Mouse (Mus musculus): ENCODE results near the gene Tctn3.
A peak's percentile ranks its signal among the peaks of the same experiment; 100 is the strongest.

Tctn3 gene

DNA sequence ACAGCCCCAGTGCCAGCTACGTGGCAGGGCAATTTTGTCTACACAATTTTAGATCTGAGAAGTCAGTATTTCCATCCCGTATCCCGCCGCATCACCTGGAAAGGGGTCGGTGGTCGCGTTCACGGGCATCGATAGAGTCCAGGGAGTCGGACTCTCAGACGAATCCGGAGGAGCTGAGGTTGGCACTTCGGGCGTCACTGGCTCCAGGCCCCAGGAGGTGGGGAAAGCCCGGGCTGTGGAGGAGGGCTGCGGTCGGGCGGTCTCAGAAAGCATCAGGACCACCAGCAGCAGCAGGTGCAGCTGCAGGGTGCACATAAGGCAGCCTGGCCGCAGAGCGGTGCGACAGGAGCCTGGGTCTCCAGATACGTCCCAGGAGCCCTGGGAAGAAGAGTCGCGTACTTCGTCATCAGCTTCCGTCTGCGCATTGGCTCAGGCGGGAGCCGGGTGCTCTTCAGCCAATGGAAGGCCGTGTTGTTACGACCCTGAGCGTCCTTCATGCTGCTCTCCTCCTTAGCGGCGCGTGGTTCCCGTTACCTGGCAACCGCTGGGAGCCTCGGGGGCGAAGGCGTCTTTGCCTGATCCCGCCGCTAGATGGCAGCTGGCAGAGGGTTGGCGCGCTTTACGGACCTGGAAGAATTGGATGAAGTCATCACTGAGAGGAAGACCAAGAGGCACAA lies at the start of gene Tctn3, which contains the start of gene Entpd1:
Gene Tctn3 (minus strand): TSS at position 404 of the 677 bp plus-strand sequence.
Gene Entpd1 (plus strand): TSS at position 537 of the 677 bp plus-strand sequence.
- DNase-seq (ENCODE audit: low spot score in 2 of 2), result peak; percentile 84 to 95

DNA sequence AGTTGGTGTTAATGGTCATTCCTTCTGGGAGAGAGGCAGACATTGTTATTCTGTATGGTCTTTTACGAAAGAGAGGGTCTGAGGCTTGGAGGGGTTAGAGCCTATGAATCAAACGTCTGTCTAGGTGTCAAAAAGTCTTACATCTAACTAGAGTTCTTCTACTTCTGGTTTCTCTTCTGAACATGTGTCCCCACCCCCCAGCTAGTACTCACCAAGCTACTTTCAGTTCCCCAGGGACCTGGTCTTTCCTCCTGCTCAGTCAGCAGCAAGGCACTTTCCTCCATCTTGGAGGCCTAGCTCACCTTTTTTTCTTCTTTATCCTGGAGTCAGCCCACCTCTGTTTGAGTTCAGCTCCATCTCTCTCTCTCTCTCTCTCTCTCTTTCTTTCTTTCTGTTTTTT lies 49.1 kb upstream of the Tctn3 start:
- peak in 1 of 2 experiments; percentile 61 for DNase-seq (ENCODE audit: low spot score in 2 of 2)

DNA sequence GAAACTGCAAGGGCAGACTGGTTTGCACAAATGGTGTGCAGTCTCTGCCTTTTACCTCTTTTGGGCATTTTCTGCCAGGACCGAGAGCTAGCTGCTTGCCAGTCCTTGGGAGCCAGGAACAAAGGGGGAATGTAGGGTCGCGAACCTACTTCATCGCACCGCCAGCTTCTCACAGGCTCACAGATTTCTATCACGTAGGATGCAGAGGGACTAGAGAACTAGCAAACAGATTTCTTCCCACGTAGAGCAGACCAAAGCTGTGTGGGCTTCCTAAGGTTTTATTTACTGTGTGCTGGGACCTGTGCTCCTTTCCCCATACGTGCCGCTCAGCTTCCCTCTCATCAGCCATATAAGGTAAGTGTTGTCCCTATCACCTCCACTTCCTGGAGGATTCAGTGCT lies 48.5 kb upstream of the Tctn3 start:
- no peak for DNase-seq (ENCODE audit: low spot score in 2 of 2)

DNA sequence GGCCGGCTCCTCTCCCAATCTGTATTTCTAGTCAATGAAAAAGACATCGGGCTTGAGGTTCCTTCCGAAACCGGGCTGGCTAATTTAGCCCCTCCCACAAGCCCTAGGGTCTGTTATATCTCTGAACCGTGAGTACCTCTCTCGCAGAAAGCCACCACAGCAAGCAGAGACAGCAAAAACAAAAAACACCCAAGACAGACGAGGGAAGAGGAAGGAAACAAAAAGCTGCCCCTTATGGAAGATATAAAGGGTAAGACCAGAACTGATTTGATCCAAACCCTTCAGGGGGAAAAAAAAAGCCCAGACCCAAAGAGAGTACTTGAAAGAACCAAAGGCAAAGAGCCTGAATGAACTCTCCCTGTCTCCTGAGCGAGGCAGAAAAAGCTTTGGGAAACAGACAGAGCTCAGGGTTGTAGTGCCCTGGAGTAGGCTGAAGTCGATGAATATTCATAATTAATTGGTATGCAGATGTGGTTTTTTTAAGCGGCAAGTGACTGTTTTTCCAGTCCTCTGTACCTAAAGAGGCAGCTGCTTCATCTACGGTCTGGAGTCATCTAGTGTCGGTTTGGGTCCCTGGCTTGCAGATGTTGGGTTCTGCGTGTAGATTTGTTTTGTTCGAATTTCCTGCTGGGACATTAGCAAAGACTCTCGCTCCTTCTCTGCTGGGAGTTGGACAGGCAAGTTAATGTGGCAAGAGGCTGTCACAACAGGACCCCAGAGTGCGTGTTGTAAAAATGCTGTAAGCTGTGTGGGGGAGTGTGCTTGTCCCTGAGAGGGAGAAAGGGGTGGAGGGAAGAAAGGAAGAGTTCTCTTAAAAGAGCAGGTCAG lies 47.8 kb upstream of the Tctn3 start:
- DNase-seq (ENCODE audit: low spot score in 2 of 2), result peak in 1 of 2 experiments; percentile 31

DNA sequence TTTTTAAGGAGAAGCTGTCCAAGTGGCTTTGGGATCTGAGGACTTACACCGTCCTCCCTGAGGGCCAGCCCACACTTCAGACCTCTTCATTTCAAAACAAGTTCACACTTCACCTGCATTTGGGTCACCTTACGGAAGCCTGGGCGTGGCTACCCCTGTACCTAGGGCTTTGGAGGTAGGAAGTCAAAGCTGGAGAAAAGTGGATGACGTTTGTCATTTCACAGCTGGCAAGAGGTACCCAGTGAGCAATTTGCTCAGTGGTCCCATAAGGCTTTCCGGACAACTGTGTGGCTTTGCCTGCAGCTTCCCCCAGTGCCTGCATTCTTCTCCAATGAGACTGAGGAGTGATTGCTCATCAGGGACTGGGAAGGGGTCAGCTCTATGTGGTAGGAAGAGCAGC lies 46.9 kb upstream of the Tctn3 start:
- DNase-seq (ENCODE audit: low spot score in 2 of 2), result no peak

DNA sequence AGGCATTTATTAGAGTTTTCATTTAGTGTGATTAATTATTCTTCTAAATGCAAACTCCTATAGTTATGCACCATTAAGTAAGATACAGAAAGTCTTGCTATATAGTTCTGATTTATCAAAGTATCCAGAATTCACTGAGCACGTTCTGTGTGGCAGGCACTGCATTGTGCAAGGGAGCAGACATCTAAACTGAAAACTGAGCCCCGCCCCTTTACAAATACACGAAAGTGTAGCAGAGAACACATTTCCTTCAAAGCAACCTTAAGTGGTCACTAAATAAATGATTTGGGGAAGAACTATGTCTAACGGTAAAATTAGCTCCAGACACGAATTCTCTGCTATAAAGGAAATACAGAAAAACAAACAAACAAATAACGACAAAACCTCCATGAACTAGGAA lies 46.2 kb upstream of the Tctn3 start:
- no peak for DNase-seq (ENCODE audit: low spot score in 2 of 2)

DNA sequence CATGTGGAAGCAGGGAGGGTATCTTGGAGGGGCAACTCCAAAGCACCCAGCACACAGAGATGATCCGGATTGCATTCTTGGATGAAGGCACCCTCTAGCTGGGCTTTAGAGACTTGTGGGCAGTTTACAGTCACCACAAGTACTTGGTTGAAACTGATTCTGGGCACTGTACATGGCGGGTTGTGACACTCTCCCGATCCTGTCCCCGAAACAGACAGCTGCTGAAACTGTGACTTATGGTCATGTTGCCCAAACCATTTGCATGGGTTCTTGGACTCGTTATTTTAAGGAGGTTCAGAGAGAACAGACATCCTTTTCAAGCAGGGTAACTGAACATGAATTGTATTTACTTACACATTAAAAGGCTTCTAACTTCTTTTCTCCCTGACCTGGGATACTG lies 44.2 kb upstream of the Tctn3 start:
- no peak for DNase-seq (ENCODE audit: low spot score in 2 of 2)

DNA sequence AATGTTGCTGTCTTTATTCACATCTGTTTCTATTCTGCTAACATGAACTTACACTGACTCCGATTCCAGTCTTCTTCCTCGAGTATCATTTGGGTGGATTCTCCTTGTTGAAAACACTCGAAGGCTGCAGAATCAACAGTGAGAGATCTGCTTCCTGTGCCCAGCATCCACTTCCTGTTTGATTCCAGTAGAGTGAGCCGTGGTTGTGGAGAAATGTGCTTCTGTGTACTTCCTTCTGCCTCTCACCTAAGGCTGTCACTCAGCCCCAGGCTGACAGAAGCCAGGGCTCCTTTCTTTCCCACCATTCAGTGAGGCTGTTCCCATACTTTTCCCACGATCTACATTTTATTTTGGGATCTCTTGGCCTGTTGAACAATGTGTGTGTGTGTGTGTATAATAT lies 38.1 kb upstream of the Tctn3 start:
- no peak for DNase-seq (ENCODE audit: low spot score in 2 of 2)

DNA sequence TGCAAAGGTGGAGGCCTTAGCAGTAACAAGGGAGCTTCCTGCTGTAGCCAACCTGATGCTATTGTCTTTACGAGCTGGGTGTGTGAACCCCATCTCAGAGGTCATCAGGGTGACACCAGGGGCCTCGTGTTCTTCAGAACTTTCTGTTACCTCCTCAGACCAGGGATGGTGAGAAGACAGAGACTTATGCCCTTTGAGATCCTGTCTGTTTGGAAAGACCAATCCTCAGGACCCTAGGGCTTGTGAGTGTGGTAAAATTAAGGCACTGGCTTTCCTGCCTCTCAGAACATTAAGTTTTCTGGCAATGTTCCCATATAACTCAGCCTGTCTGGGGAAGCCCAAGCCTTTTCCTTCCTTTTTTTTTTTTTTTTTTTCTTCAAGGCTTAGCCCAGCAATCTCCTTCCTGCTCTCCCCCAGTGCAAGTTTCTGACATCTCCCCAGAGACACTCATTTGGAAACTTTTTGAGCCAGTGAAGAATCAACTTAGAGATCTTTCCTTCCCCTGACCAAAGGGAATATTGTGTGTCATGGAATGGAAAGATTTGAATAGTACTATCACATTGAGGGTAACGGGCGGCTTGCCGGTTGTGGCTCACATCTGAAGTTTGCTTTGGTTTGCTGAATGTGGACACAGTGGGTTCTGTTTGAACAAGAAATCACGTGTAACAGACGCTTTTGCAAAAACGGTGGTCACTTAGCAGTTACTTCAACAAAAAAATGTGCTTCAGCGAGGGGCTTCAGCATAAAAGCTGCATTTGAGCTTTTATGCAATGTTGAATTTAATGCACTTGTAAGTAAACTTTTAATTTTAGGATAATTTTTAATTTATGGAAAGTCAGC lies 35.5 kb upstream of the Tctn3 start:
- DNase-seq (ENCODE audit: low spot score in 2 of 2), result no peak

DNA sequence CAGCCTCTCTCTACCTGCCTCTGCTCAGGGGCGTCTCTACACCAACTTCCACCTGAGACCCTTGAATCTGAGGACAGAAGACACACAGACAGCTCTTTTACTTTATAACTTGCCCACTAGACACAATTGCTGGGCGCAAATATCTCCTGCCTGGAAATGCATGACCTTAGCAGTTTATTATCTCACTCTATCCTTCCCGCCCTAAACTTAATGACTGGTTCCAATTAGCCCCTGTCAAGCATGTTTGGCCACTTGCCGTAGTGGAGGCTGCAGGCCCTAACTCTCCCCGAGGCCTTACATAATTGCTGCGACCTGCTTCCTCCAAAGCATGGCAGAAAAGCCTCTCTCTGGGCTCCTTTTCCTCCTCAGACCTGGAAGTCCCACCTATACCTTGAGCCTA lies 34.3 kb upstream of the Tctn3 start:
- DNase-seq (ENCODE audit: low spot score in 2 of 2), result no peak

DNA sequence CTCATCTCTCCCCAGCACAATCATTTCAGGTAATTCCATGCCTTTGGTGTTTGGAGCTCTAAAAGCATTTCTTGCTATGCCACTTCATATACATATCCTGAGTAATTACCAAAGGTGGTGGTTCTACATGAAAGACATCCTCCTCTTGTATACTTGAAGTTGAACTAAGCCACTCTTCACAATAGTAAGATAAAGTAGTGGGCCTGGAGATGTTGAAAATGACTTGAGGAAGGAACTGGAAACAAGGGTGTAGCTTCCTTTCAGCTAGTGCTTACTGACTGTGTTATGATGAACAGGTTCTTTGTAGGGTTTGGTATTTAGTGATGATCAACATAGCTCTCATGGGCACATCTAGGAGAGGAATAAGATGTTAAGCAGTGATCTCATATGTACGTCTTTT lies 31.8 kb upstream of the Tctn3 start:
- DNase-seq (ENCODE audit: low spot score in 2 of 2), result no peak

DNA sequence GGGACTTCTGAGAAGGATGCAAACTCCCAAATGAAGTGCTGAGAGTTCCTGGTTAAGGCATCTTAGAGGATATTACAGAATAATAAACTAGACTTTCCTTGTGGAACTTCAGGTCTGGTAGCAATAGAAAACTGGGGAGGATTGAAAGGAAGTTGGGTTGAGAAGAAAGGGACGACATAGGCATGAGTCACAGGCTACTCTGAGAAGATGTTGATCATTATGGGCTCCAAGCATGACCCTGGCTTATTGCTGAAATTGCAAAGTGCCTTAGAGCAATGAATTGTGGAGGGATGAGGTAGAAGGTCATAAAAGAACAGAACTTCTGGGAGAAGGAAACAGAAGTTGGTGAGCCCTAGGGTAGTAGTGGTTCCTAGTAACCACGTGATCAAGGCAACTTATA lies 28.8 kb upstream of the Tctn3 start:
- no peak for DNase-seq (ENCODE audit: low spot score in 2 of 2)

DNA sequence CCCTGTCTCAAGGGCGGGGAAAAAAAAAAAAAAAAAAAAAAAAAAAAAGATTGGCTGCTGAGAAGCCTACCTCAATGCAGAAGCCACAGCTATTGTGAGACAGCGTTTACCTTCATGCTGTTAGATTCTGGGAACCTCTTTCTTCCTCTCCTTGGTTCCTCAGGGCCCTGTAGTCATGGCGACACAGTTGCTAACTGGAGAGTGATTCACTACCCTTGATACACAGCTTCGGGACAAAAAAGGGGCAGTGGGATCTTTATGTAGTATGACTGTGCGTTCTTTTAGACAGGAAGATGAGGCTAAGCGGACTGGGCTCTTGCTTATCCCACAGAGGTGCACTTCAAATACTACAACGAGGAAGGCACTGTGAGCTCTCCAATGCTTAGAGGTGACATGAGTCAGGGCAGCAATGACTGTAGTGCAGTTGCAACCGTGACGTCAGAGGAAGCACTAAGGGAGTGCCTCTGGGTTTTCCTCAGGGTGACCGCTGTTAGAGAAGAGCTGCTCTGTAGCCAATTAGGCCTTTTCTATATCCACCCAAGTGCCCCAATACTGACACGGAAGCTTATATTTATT lies 27.8 kb upstream of the Tctn3 start:
- no peak for DNase-seq (ENCODE audit: low spot score in 2 of 2)

DNA sequence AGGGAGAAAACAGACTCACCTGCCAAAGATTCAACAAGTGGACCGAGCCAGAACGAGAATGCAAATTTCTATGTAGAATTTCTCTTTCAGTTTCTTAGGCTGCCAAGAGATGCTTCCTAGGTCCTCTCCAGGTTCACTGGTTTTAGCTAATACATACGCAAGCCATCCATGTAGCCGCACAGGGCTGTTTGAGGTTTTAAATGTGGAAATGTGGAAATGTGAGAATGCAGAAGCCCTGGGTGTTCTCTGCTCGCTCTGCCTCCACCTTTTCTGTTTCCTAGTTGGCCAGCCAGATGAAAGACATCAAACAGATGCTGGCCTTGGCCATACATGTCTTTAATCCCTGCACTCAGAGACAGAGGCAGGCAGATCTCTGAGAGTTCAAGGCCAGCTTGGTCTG lies 26.5 kb upstream of the Tctn3 start:
- no peak for DNase-seq (ENCODE audit: low spot score in 2 of 2)

DNA sequence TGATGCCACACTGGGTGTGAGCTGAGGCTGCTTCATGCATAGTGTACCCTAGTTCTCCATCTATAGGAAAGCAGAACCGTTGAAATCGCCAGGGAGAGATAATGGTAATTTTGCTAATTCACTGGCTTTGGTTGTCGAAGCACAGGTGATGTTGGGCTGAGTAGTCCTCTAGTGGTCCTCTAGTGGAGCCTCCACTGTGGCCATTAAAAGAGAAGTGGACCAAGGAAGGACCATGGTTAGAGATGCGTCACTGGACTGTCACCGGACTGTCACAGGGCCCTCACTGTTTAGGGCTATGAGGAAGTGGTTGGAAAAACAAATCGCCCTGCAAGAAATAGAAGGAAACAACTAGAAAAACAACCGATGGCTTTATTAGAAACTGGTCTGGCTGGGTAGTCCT lies 25.6 kb upstream of the Tctn3 start:
- no peak for DNase-seq (ENCODE audit: low spot score in 2 of 2)

DNA sequence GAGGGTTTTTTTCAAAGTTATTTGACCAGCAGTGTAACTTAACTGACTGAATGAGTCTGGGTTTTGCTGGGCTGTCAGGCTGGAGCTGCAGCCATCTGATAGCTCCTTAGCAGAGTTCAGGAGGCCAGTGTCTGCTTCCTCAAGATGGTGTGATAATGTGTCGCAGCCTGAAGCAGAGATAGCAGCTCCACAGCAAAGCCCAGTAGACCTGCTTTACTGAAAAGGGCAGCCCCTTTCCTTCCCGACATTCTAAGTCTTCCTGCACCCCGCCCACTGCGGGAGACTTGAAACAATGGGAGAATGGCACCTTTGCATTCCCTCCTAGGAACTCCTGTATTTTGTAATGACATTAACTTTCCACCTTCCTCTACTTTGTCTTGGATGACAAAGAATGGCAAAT lies 25.1 kb upstream of the Tctn3 start:
- no peak for DNase-seq (ENCODE audit: low spot score in 2 of 2)

DNA sequence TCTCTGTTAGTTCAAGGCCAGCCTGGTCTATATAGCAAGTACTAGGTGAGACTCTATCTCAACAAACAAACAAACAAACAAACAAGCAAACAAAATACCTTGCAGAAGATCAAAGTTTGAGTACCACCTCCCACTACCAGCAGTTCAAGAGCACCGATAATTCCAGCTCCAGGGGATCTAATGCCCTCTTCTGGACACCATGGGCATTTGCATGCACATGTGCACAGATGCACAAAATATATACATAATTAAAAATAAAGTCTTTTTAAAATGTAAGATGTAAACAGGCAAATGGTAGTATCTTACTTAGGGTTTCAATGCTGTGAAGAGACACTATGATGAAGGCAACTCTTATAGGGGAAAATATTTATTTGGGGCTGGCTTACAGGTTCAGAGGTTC lies 21.1 kb upstream of the Tctn3 start:
- DNase-seq (ENCODE audit: low spot score in 2 of 2), result no peak

DNA sequence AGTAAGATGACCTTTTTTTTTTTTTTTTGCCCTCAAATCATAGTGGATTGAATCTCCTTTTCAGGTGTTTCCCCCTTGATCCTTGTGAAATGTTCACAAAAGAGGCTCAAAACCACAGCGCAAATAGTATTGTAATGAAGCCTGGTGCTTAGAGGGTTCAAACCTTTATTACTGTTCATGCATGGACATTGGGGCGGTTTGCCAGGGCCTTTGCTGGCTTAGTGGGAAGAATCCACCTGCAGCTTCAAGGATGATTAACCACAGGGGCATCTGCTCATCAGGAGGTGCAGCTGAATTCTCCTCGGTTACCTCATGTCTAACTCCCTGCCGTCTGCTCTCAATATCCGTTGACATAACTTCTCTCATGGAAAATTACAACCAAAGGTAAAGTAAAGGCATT lies 20.6 kb upstream of the Tctn3 start:
- no peak for DNase-seq (ENCODE audit: low spot score in 2 of 2)

DNA sequence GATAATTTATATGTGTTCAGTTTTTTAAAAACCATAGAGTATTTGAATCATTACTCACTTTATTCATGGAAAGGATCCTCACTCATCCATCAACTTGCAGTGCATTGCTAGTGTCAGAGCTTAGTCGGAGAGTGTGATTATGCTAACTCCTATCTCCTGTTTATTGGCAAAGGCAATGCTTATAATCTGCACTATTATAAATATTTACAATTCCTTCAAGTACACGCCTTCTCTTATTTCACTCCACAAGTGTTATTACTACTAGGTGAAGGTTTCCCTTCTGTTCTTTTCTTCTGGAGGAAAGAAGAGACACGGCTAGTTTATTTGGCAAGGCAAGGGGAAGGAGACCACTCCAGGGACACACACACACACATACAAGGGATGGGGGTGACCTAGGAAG lies 20.2 kb upstream of the Tctn3 start:
- DNase-seq (ENCODE audit: low spot score in 2 of 2), result no peak

DNA sequence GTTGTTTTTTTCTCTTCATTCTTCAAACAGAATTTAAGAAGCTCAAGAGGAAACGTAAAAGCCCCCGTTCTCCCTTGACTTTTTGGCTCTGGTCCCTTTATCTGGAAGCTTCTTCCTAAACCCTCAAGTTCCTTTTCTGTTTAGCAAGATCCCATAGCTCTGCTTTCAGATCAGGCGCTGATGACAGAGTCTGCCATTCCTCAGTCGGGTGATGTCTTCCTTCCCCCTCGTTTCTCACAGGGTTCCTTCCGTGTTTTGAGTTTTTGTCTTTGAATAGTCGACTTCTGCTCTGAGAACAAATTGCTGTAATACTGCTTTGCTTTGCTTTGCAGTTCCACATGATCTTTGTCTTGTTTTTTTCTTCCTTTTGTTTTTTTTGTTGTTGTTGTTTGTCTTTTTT lies 18.6 kb upstream of the Tctn3 start:
- no peak for DNase-seq (ENCODE audit: low spot score in 2 of 2)

DNA sequence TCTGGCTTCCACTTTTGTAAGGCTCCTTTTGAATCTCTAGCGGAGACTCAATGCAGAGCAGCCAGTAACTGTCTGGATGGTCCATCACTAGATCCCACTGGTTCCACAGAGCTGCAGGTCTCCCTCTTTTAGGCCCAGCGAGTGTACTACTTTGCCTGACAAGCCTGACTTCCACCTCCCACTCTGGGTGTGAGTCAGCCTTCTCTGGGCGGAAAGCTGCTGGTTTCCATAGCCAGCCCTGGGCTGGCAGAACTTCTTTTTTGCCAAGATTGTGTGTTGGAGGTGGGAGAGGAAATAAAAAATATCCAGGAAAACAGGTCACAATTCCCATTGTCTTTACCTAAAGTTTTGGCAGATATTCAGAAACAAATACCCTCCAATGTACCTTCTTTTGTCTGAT lies 18.1 kb upstream of the Tctn3 start:
- DNase-seq (ENCODE audit: low spot score in 2 of 2), result no peak

DNA sequence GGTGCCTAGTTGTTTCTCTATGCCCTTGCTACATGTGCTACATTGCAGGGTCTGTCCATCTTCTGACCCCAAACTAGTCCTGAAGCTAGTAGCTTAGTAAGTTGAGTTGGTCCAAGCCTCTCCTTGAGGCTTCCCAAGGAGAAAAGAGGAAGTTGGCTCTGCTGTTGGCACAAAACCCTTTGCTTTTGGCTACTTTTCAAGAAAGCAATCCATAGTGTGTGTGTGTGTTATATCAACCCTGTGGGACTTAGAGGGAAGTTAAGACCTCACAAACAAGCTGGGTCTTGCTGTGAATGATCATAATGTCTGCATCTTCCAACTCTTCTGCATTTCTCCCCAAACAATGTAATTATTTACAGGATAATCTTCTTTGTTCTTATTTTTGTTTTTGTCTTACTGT lies 16.9 kb upstream of the Tctn3 start:
- no peak for DNase-seq (ENCODE audit: low spot score in 2 of 2)
